Mouse (Mus musculus) embryo, embryonic 11 days (tissue): ENCODE measurements at regions not wholly inside any gene's neighbourhood (a gene's known extent, or its start where the extent isn't known, plus 50 kb on each side); places are given as distances from the start of the nearest gene placed in this dataset.
"Not testable (repeated sequence)": the region's sequence is repeated elsewhere in the genome, so short reads cannot be mapped to it uniquely, and the experiment has no call there.

Experiments
- DNase-seq: peaks from one replicate; pipeline ENCODE4 v3.0.0-alpha.2; 2015

- no peak for DNase-seq
Measured at GRCm38 (mm10) chr13:113484159-113484762, 134.1 kb downstream of the Snx18 start.

GRCm38 (mm10) chr13:113482911-113483310 is 135.5 kb downstream of the Snx18 start:
- no peak for DNase-seq

GRCm38 (mm10) chr13:113477901-113478510 is 140.4 kb downstream of the Snx18 start:
- DNase-seq: no peak

- no peak for DNase-seq
Measured at GRCm38 (mm10) chr13:113470822-113471557, 147.4 kb downstream of the Snx18 start.

- peak; percentile 25 for DNase-seq
Measured at GRCm38 (mm10) chr13:113464190-113465064, 153.9 kb downstream of the Snx18 start.

- DNase-seq: no peak
Measured at GRCm38 (mm10) chr13:113463420-113463819, 154.9 kb downstream of the Snx18 start.

GRCm38 (mm10) chr13:113454490-113455295 is 161.7 kb downstream of the BC067074 start:
- no peak for DNase-seq

GRCm38 (mm10) chr13:113448378-113448777 is 155.4 kb downstream of the BC067074 start:
- DNase-seq: no peak

GRCm38 (mm10) chr13:113446226-113446625 is 153.3 kb downstream of the BC067074 start:
- no peak for DNase-seq

GRCm38 (mm10) chr13:113444481-113444880 is 151.5 kb downstream of the BC067074 start:
- DNase-seq: not testable (repeated sequence)

- DNase-seq: no peak
Measured at GRCm38 (mm10) chr13:113443078-113443477, 150.1 kb downstream of the BC067074 start.

GRCm38 (mm10) chr13:113442169-113442568 is 149.2 kb downstream of the BC067074 start:
- DNase-seq: peak; percentile 20

GRCm38 (mm10) chr13:113440137-113440536 is 147.2 kb downstream of the BC067074 start:
- DNase-seq: no peak

GRCm38 (mm10) chr13:113439516-113439915 is 146.6 kb downstream of the BC067074 start:
- DNase-seq: no peak

GRCm38 (mm10) chr13:113438872-113439271 is 145.9 kb downstream of the BC067074 start:
- no peak for DNase-seq

- no peak for DNase-seq
Measured at GRCm38 (mm10) chr13:113436288-113436687, 143.3 kb downstream of the BC067074 start.

GRCm38 (mm10) chr13:113435117-113435516 is 142.2 kb downstream of the BC067074 start:
- no peak for DNase-seq

GRCm38 (mm10) chr13:113433456-113433855 is 140.5 kb downstream of the BC067074 start:
- DNase-seq: no peak

GRCm38 (mm10) chr13:113429615-113430014 is 136.7 kb downstream of the BC067074 start:
- DNase-seq: peak; percentile 34
